In genomic region chr15:75215778-75216691, GRCm38 (mm10) we compare ENCODE assay signal across 18 mouse cellular contexts. TPM values are rescaled to one million over a fixed set of nuclear protein-coding genes. Genes with fewer than 3 reads are reported as not detected.
A peak's percentile ranks its signal among the peaks of the same experiment; 100 is the strongest.
DNase-seq lines count a peak whose midpoint lies in the region; ATAC-seq and TF ChIP-seq lines count a peak whose summit lies in the region.
"Had no signal": no experiment of that assay in that cellular context is flagged by ENCODE, and none has a peak within 500 bp of the region (broad histone marks: within the 10 kb centered on the region; RNA-seq: fewer than 3 reads in every experiment).

Gene BC025446 (plus strand): TSS chr15:75216376.

- H3K9ac ChIP-seq in liver, embryonic 16.5 days (ENCODE audit: low read depth, low read length) = no peak within 1 kb of the TSS
- H3K9ac ChIP-seq in stomach, postnatal 0 days (ENCODE audit: low read length) = no peak within 1 kb of the TSS
- H3K9ac ChIP-seq: heart, embryonic 15.5 days; limb, embryonic 12.5 days; neural tube, embryonic 13.5 days had no signal

- no peaks in the 10 kb centered on the region for H3K9me3 ChIP-seq in liver, embryonic 16.5 days (replicated peaks; ENCODE audit: control insufficient read depth, low read length)
- H3K9me3 ChIP-seq in stomach, postnatal 0 days (ENCODE audit: control insufficient read depth, low read length) = no peaks in the 10 kb centered on the region
- H3K9me3 ChIP-seq: heart, embryonic 15.5 days; limb, embryonic 12.5 days; neural tube, embryonic 13.5 days had no signal

- DNase-seq in liver = no peak
- peak; percentile 65 for DNase-seq in kidney, adult 18-20 months
- peak; percentile 48 for DNase-seq in kidney, postnatal 14 days
- peak; percentile 41 for DNase-seq in stomach, postnatal 0 days (ENCODE audit: low spot score)
- DNase-seq in thymus, postnatal 36 days = no peak
- DNase-seq in cerebellum, adult 9-11 months = no peak
- no peak for DNase-seq in right cerebral cortex, adult 18-20 months
- DNase-seq: cerebellum, adult 8-10 months; spleen, adult 18-20 months had no signal

- ATAC-seq in liver, embryonic 16.5 days (ENCODE audit: low read depth) = peak; percentile 64
- peak; percentile 87 for ATAC-seq in stomach, postnatal 0 days (ENCODE audit: low FRiP score, low TSS enrichment)
- ATAC-seq: forebrain, embryonic 14.5 days had no signal

- no peaks in the 10 kb centered on the region for H3K27me3 ChIP-seq in liver, embryonic 16.5 days (ENCODE audit: control insufficient read depth, insufficient read depth, low read depth, low read length)
- H3K27me3 ChIP-seq in stomach, postnatal 0 days (ENCODE audit: control insufficient read depth, insufficient read depth, low read length) = no peaks in the 10 kb centered on the region
- H3K27me3 ChIP-seq: heart, embryonic 15.5 days; limb, embryonic 12.5 days; megakaryocyte, embryonic 14.5 days; neural tube, embryonic 13.5 days had no signal

- no peaks in the 10 kb centered on the region for H3K36me3 ChIP-seq in liver, embryonic 16.5 days (ENCODE audit: control insufficient read depth, insufficient read depth)
- no peaks in the 10 kb centered on the region for H3K36me3 ChIP-seq in stomach, postnatal 0 days (ENCODE audit: control insufficient read depth, insufficient read depth, low read length)
- H3K36me3 ChIP-seq: heart, embryonic 15.5 days; limb, embryonic 12.5 days; neural tube, embryonic 13.5 days had no signal

- 50% methylated on average over 7 of the region's 7 CpGs for WGBS in liver, embryonic 16.5 days (ENCODE audit: insufficient replicate concordance)
- WGBS in stomach, postnatal 0 days = 49% methylated on average over 7 of the region's 7 CpGs

- TF ChIP-seq CTCF in stomach, postnatal 0 days (IDR thresholded peaks at IDR 0.05; ENCODE audit: low read depth) = no peak

- no peak within 1 kb of the TSS for H3K27ac ChIP-seq in liver, embryonic 16.5 days (ENCODE audit: low read length)
- no peak within 1 kb of the TSS for H3K27ac ChIP-seq in stomach, postnatal 0 days (replicated peaks)
- H3K27ac ChIP-seq: heart, embryonic 15.5 days; left cerebral cortex, adult 2 months; limb, embryonic 12.5 days; neural tube, embryonic 13.5 days had no signal

- no peak for TF ChIP-seq EP300 in stomach, postnatal 0 days (optimal IDR thresholded peaks at IDR 0.05)

- no peaks in the 10 kb centered on the region for H3K4me1 ChIP-seq in liver, embryonic 16.5 days (ENCODE audit: control insufficient read depth, low read depth, low read length)
- no peaks in the 10 kb centered on the region for H3K4me1 ChIP-seq in stomach, postnatal 0 days (replicated peaks; ENCODE audit: control insufficient read depth, insufficient read depth)
- H3K4me1 ChIP-seq: heart, embryonic 15.5 days; limb, embryonic 12.5 days; megakaryocyte, embryonic 14.5 days; neural tube, embryonic 13.5 days had no signal

- no peak within 1 kb of the TSS; the same call in 1 of the 2 replicates for H3K4me2 ChIP-seq in liver, embryonic 16.5 days (ENCODE audit: low read depth, low read length)
- no peak within 1 kb of the TSS for H3K4me2 ChIP-seq in stomach, postnatal 0 days (replicated peaks; ENCODE audit: low read depth)
- H3K4me2 ChIP-seq: heart, embryonic 15.5 days; limb, embryonic 12.5 days; neural tube, embryonic 13.5 days had no signal

- H3K4me3 ChIP-seq in liver, embryonic 16.5 days (ENCODE audit: low read depth, low read length) = no peak within 1 kb of the TSS
- H3K4me3 ChIP-seq in stomach, postnatal 0 days (ENCODE audit: low read depth, low read length) = no peak within 1 kb of the TSS
- H3K4me3 ChIP-seq: heart, embryonic 15.5 days; left cerebral cortex, adult 2 months; limb, embryonic 12.5 days; megakaryocyte, embryonic 14.5 days; neural tube, embryonic 13.5 days had no signal

RNA-seq across cellular contexts. Expression of gene BC025446, which starts in this region (rescaled TPM):
- polyA plus RNA-seq in liver, embryonic 16.5 days (2015; fragmentation: Nextera tagmentation; extraction: Ambion mirVana) = 4.2 and 5.2 TPM in 2 replicates
- polyA plus RNA-seq in stomach, postnatal 0 days (2015; fragmentation: Nextera tagmentation; extraction: Ambion mirVana) = 0.44 and 0.65 TPM in 2 replicates
- polyA plus RNA-seq: forebrain, embryonic 14.5 days; heart, embryonic 15.5 days; hindbrain, embryonic 11.5 days; limb, embryonic 12.5 days; neural tube, embryonic 13.5 days; testis, adult 2 months had no signal

Comparison
In these comparisons a context has a peak if more than half of its experiments do, and no peak if none do; other contexts are left out.
1. Peak in DNase-seq and ATAC-seq in stomach, postnatal 0 days; RNA of the gene not detected or under 1 TPM.
2. DNase-seq: peak in kidney, adult 18-20 months (single experiment) and kidney, postnatal 14 days (single experiment); none in liver (single experiment), thymus, postnatal 36 days (0 of 2), cerebellum, adult 9-11 months (single experiment) and right cerebral cortex, adult 18-20 months (single experiment).